Mouse (Mus musculus) small intestine, adult 2 months (tissue): ENCODE measurements at regions not wholly inside any gene's neighbourhood (a gene's known extent, or its start where the extent isn't known, plus 50 kb on each side); places are given as distances from the start of the nearest gene placed in this dataset.

Experiments used
- H3K27ac ChIP-seq: fragments of 200-500 bp; 2 replicates; pipeline ENCODE4 v1.5.1; 2012; ENCODE audit warnings: low read depth, low read length, control low read depth, inconsistent platforms; ENCODE audit not compliant: insufficient read depth
- H3K27me3 ChIP-seq: fragments of 200-500 bp; 2 replicates; pipeline ENCODE4 v1.6.1; 2012; ENCODE audit warnings: mild to moderate bottlenecking, moderate library complexity, low read length, inconsistent platforms; ENCODE audit not compliant: control insufficient read depth, insufficient read depth
- H3K36me3 ChIP-seq: fragments of 200-500 bp; 2 replicates; pipeline ENCODE4 v1.6.1; 2012; ENCODE audit warnings: mild to moderate bottlenecking, low read length, control low read depth, inconsistent platforms; ENCODE audit not compliant: control insufficient read depth, insufficient read depth
- H3K4me1 ChIP-seq: fragments of 200-500 bp; 2 replicates; pipeline ENCODE4 v1.6.1; 2012; ENCODE audit warnings: low read length, inconsistent platforms, mixed read lengths; ENCODE audit not compliant: control insufficient read depth, insufficient read depth, insufficient read length
- H3K4me3 ChIP-seq: fragments of 200-500 bp; 2 replicates; pipeline ENCODE4 v1.5.1; 2012; ENCODE audit warnings: low read depth, mild to moderate bottlenecking, control low read depth, inconsistent platforms, low read length, moderate library complexity
- CTCF ChIP-seq: fragments of 200-500 bp; IDR thresholded peaks from 2 replicates; pipeline ENCODE4 v1.5.1; 2012; ENCODE audit warnings: low read depth, mild to moderate bottlenecking, control low read depth, inconsistent platforms, low read length, moderate library complexity, mixed read lengths; ENCODE audit not compliant: insufficient replicate concordance, insufficient read length; ENCODE audit errors: extremely low read depth
- POLR2A ChIP-seq: fragments of 200-500 bp; IDR thresholded peaks from 2 replicates; pipeline ENCODE4 v1.6.1; 2012; ENCODE audit warnings: low read depth, mild to moderate bottlenecking, control low read depth, inconsistent platforms, low read length, moderate library complexity
- WGBS: fragments of 180-500 bp; shearing (Covaris S2); methylation state at CpG from one replicate; pipeline ENCODE4 v1.1.7; 2018; 5-methylcytosine and 5-hydroxymethylcytosine counted together

- Histone ChIP-seq H3K4me3 (no peak overlapping the region), H3K27me3 (no peaks in the 10 kb centered on the region), H3K4me1 (no peaks in the 10 kb centered on the region), H3K36me3 (no peaks in the 10 kb centered on the region), H3K27ac (no peak overlapping the region)
- no peak for TF ChIP-seq POLR2A
- no peak for TF ChIP-seq CTCF
- WGBS, result 83% methylated on average over 7 of the region's 7 CpGs
Observed at GRCm38 (mm10) chr7:68907867-68908266, 158.8 kb upstream of the Arrdc4 start.

- no peak for TF ChIP-seq POLR2A
- TF ChIP-seq CTCF, result no peak
- no peaks in the 10 kb centered on the region for H3K4me1 ChIP-seq
- no peaks in the 10 kb centered on the region for H3K36me3 ChIP-seq
- H3K4me3 ChIP-seq, result no peak overlapping the region
- no peak overlapping the region for H3K27ac ChIP-seq
- no peaks in the 10 kb centered on the region for H3K27me3 ChIP-seq
- 85% methylated on average over 8 of the region's 8 CpGs for WGBS
Observed at GRCm38 (mm10) chr7:68906771-68907395, 157.8 kb upstream of the Arrdc4 start.

DNA sequence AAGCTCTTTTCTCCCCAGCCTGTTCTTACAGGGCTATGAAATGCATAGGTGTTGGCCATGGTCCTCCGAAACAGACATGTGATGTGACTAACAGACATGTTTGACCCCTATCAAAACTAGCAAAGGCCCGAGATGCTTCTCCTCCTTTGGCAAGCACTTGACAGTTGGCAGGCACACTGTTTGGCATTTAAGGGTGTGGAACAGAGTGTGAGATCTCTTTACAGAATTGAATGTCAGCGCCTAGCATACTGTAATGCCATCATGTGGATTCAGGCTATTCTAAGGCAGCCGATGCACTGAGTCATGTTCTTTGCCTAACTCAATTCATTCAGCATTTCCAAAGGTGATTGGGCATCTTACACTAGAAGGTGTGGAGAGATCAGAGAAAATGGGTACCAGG, 156.8 kb upstream of the Arrdc4 start:
- Histone ChIP-seq H3K4me1 (no peaks in the 10 kb centered on the region), H3K27me3 (no peaks in the 10 kb centered on the region), H3K27ac (no peak overlapping the region), H3K36me3 (no peaks in the 10 kb centered on the region), H3K4me3 (no peak overlapping the region)
- TF ChIP-seq POLR2A, result no peak
- no peak for TF ChIP-seq CTCF
- 91% methylated on average over 4 of the region's 4 CpGs for WGBS

- Histone ChIP-seq H3K27me3 (no peaks in the 10 kb centered on the region), H3K4me1 (no peaks in the 10 kb centered on the region), H3K27ac (no peak overlapping the region), H3K4me3 (no peak overlapping the region), H3K36me3 (no peaks in the 10 kb centered on the region)
- no peak for TF ChIP-seq CTCF
- TF ChIP-seq POLR2A, result no peak
Observed at GRCm38 (mm10) chr7:68886173-68886572, 137.1 kb upstream of the Arrdc4 start.

DNA sequence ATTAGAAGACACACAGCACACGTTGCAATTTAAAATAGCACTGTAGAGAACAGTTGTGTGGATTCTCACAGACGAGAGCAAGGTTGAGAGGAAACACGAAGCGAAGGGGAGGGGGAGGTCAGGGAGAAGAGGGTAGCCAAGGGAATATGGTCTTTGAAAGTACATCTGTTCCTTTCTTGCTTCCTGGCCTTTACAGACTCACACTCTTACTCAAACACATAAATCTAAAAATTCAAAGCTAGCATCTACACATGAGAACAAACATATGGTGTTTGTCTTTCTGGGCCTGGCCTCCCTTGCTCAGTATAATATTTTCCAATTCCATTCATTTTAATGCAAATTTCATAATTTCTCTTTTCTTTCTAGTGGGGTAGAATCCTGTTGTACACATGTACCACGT, 124.0 kb upstream of the Arrdc4 start:
- no peak overlapping the region for H3K27ac ChIP-seq
- H3K4me3 ChIP-seq, result no peak overlapping the region
- 59% methylated on average over 5 of the region's 5 CpGs for WGBS
- H3K4me1 ChIP-seq, result no peaks in the 10 kb centered on the region
- H3K27me3 ChIP-seq, result no peaks in the 10 kb centered on the region
- TF ChIP-seq POLR2A, result no peak
- no peak for TF ChIP-seq CTCF
- H3K36me3 ChIP-seq, result no peaks in the 10 kb centered on the region

DNA sequence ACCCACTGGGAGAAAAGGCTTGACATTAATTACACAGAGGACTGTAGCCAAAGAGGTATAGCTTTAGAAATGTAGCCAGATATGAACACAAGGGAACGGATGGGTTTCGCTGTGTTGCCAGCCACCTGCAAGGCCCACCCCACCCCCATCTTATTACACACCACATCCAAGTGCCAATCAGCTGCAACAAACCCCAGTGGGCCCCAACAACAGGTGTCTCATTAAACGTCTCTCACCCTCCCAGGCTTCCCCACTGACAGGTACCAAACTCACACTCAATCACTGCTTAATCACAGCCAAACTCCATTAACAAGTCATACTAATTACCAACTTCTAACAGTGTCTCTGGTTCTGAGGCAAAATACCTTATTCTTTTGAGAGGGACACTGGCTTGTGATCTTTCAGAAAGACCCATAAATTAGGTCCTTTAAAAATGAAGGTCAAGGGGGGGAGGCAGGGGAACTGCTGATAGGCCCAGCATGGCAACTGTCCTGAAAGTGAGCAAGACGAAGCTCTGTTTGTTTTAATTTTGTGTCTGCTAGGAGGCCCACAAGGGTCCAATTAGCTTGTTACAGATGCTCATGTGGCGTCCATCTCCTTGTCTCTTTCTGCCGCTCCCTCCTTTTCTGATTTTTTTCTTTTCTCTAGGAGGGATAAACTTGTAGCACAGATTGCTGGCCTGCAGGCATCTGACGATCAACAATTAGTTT, 115.4 kb upstream of the Arrdc4 start:
- Histone ChIP-seq H3K4me3 (no peak overlapping the region), H3K27me3 (no peaks in the 10 kb centered on the region), H3K27ac (no peak overlapping the region), H3K36me3 (no peaks in the 10 kb centered on the region), H3K4me1 (no peaks in the 10 kb centered on the region)
- TF ChIP-seq CTCF, result no peak
- TF ChIP-seq POLR2A, result no peak
- WGBS, result 61% methylated on average over 7 of the region's 7 CpGs

- Histone ChIP-seq H3K27ac (no peak overlapping the region), H3K27me3 (no peaks in the 10 kb centered on the region), H3K4me3 (no peak overlapping the region), H3K36me3 (no peaks in the 10 kb centered on the region), H3K4me1 (no peaks in the 10 kb centered on the region)
- TF ChIP-seq POLR2A (no peak), CTCF (no peak)
- WGBS, result 53% methylated on average over 2 of the region's 2 CpGs
Observed at GRCm38 (mm10) chr7:68858471-68859210, 109.6 kb upstream of the Arrdc4 start.
